Mouse (Mus musculus) CH12.LX (cell line): ENCODE data around the gene Mical3. TPM values are rescaled to one million over a fixed set of nuclear protein-coding genes. Genes with fewer than 3 reads are reported as not detected.
A peak's percentile ranks its signal among the peaks of the same experiment; 100 is the strongest.

Experiments used
- DNase-seq: peaks from one replicate; pipeline ENCODE4 v3.0.0-alpha.2; 2013; ENCODE audit errors: extremely low read depth
- H3K27ac ChIP-seq: 2 replicates; pipeline ENCODE4 v1.5.1; 2012; ENCODE audit warnings: low read depth, mild to moderate bottlenecking, control low read depth, moderate library complexity; ENCODE audit not compliant: insufficient read depth
- H3K27me3 ChIP-seq: replicated peaks from 2 replicates; pipeline ENCODE3; 2012; ENCODE audit warnings: inconsistent platforms
- H3K36me3 ChIP-seq, 2 experiments: replicated peaks in 1 of 2; 2 replicates each; pipeline versions ENCODE3 to v1.6.1; 2012; ENCODE audit warnings: inconsistent platforms in 1 of 2, low read length in 1 of 2, mild to moderate bottlenecking in 1 of 2, mixed read lengths in 1 of 2, moderate library complexity in 1 of 2; ENCODE audit not compliant: control insufficient read depth in 1 of 2, insufficient read depth in 1 of 2
- H3K4me1 ChIP-seq, 2 experiments: 2 replicates each; pipeline ENCODE4 v1.6.1; 2012; ENCODE audit warnings: inconsistent platforms in 1 of 2, moderate library complexity in 1 of 2; ENCODE audit not compliant: insufficient read depth in 2 of 2, control insufficient read depth in 1 of 2
- H3K4me2 ChIP-seq: 2 replicates; pipeline ENCODE4 v1.6.1; 2012; ENCODE audit warnings: low read depth, mild to moderate bottlenecking, control low read depth; ENCODE audit not compliant: poor library complexity, insufficient read depth, severe bottlenecking
- H3K4me3 ChIP-seq, 3 experiments: fragments of 150-350 bp in 1 of 3; sonication (generic) in 1 of 3; replicated peaks in 1 of 3; 2 replicates each; pipeline versions ENCODE3 to v1.5.1; 2011 to 2012; ENCODE audit warnings: low read depth in 2 of 3, low read length in 2 of 3, mild to moderate bottlenecking in 2 of 3, moderate library complexity in 2 of 3, control low read depth in 1 of 3, improper control_type of control experiment in 1 of 3, inconsistent platforms in 1 of 3, mixed read lengths in 1 of 3; ENCODE audit not compliant: poor library complexity in 1 of 3
- H3K79me2 ChIP-seq: replicated peaks from 2 replicates; pipeline ENCODE4 v1.6.1; 2012; ENCODE audit warnings: mild to moderate bottlenecking, moderate library complexity; ENCODE audit not compliant: control insufficient read depth, poor library complexity, insufficient read depth, severe bottlenecking; ENCODE audit errors: extremely low read depth
- H3K9ac ChIP-seq: 2 replicates; pipeline ENCODE4 v1.6.1; 2012; ENCODE audit warnings: low read depth, mild to moderate bottlenecking, control low read depth, moderate library complexity; ENCODE audit not compliant: insufficient read depth
- H3K9me3 ChIP-seq: replicated peaks from 2 replicates; pipeline ENCODE3; 2012; ENCODE audit warnings: low read length, inconsistent platforms, mixed read lengths
- BHLHE40 ChIP-seq: IDR thresholded peaks from 2 replicates; pipeline ENCODE4 v1.6.1; 2011; ENCODE audit warnings: mild to moderate bottlenecking, low read depth, low read length, improper control_type of control experiment
- CHD1 ChIP-seq: IDR thresholded peaks from 2 replicates; pipeline ENCODE4 v1.6.1; 2012; ENCODE audit warnings: low read depth, low read length, improper control_type of control experiment, inconsistent platforms
- ELF1 ChIP-seq: IDR thresholded peaks from 2 replicates; pipeline ENCODE4 v1.6.1; 2014; ENCODE audit warnings: low read depth, mild to moderate bottlenecking, inconsistent platforms, low read length, improper control_type of control experiment
- EP300 ChIP-seq: IDR thresholded peaks from 2 replicates; pipeline ENCODE4 v1.6.1; 2011; ENCODE audit warnings: low read length, improper control_type of control experiment
- ETS1 ChIP-seq: conservative IDR thresholded peaks from 2 replicates; pipeline ENCODE4 v1.6.1; 2012; ENCODE audit warnings: low read depth, mild to moderate bottlenecking, inconsistent platforms, low read length, improper control_type of control experiment, moderate library complexity
- IRF4 ChIP-seq: IDR thresholded peaks from 2 replicates; pipeline ENCODE4 v1.6.1; 2014; ENCODE audit warnings: low read depth, mild to moderate bottlenecking, inconsistent platforms, low read length, improper control_type of control experiment
- JUN ChIP-seq: IDR thresholded peaks from 2 replicates; pipeline ENCODE4 v1.6.1; 2011; ENCODE audit warnings: low read depth, mild to moderate bottlenecking, low read length, improper control_type of control experiment, moderate library complexity; ENCODE audit not compliant: insufficient read depth
- JUND ChIP-seq: conservative IDR thresholded peaks from 2 replicates; pipeline ENCODE4 v1.6.1; 2011; ENCODE audit warnings: low read depth, low read length, improper control_type of control experiment
- KAT2A ChIP-seq: IDR thresholded peaks from 2 replicates; pipeline ENCODE4 v1.6.1; 2012; ENCODE audit warnings: low read length, improper control_type of control experiment, inconsistent platforms; ENCODE audit not compliant: insufficient replicate concordance
- MAFK ChIP-seq: IDR thresholded peaks from 2 replicates; pipeline ENCODE4 v1.6.1; 2011; ENCODE audit warnings: low read length, improper control_type of control experiment; ENCODE audit not compliant: insufficient replicate concordance
- MEF2A ChIP-seq: IDR thresholded peaks from 2 replicates; pipeline ENCODE4 v1.6.1; 2014; ENCODE audit warnings: low read depth, mild to moderate bottlenecking, inconsistent platforms, low read length, improper control_type of control experiment, borderline replicate concordance
- MYC ChIP-seq: IDR thresholded peaks from 2 replicates; pipeline ENCODE4 v1.6.1; 2011; ENCODE audit warnings: low read depth, mild to moderate bottlenecking, improper control_type of control experiment, low read length
- RCOR1 ChIP-seq: conservative IDR thresholded peaks from 2 replicates; pipeline ENCODE4 v1.6.1; 2012; ENCODE audit warnings: low read depth, mild to moderate bottlenecking, inconsistent platforms, low read length, improper control_type of control experiment
- SMC3 ChIP-seq: IDR thresholded peaks from 2 replicates; pipeline ENCODE4 v1.6.1; 2011; ENCODE audit warnings: low read depth, low read length, improper control_type of control experiment
- TCF12 ChIP-seq: IDR thresholded peaks from 2 replicates; pipeline ENCODE4 v1.6.1; 2014; ENCODE audit warnings: low read depth, mild to moderate bottlenecking, inconsistent platforms, low read length, improper control_type of control experiment
- UBTF ChIP-seq: IDR thresholded peaks from 2 replicates; pipeline ENCODE4 v1.6.1; 2012; ENCODE audit warnings: low read depth, mild to moderate bottlenecking, inconsistent platforms, low read length, improper control_type of control experiment, moderate library complexity
- ZKSCAN1 ChIP-seq: IDR thresholded peaks from 2 replicates; pipeline ENCODE4 v1.6.1; 2012; ENCODE audit warnings: low read depth, inconsistent platforms, low read length, improper control_type of control experiment, borderline replicate concordance
- ZMIZ1 ChIP-seq: IDR thresholded peaks from 2 replicates; pipeline ENCODE4 v1.6.1; 2012; ENCODE audit warnings: low read depth, mild to moderate bottlenecking, inconsistent platforms, low read length, improper control_type of control experiment
- ZNF384 ChIP-seq: IDR thresholded peaks from 2 replicates; pipeline ENCODE4 v1.6.1; 2012; ENCODE audit warnings: low read depth, low read length, improper control_type of control experiment, inconsistent platforms
- dilution Hi-C: fragments of 300-500 bp; cut with MboI; formaldehyde crosslinking; loops from 2 replicates; pipeline ENCODE4 v1.14.3; 2020; ENCODE audit warnings: low sequenced_read_pairs; ENCODE audit not compliant: extremely low pct_unique_long_range_greater_than_20kb, extremely low pct_ligation_motif_present
- in situ Hi-C: fragments of 300-500 bp; cut with MboI; formaldehyde crosslinking; loops from 3 replicates; pipeline ENCODE4 v1.14.3; 2019; ENCODE audit warnings: low sequenced_read_pairs, low pct_ligation_motif_present, low pct_unique_long_range_greater_than_20kb, mixed read lengths
- polyA plus RNA-seq: library from polyadenylated mRNA; unstranded; fragments of >175 nt; gene quantifications from 2 replicates; pipeline ENCODE4 v1.2.1, GENCODE M21; 2012; ENCODE audit warnings: low read depth; ENCODE audit not compliant: insufficient read length
- total RNA-seq, 2 experiments: library from RNA; depleted of rRNA; stranded (reverse); fragments of 300-350 nt in 1 of 2; fragments of >200 nt in 1 of 2; gene quantifications; 2 replicates each; pipeline ENCODE4 v1.2.3; 2012 to 2014

The Mical3 gene
- total and polyA plus RNA-seq, 3 experiments: 10.2 to 56.3 (median 26.8) TPM

DNA sequence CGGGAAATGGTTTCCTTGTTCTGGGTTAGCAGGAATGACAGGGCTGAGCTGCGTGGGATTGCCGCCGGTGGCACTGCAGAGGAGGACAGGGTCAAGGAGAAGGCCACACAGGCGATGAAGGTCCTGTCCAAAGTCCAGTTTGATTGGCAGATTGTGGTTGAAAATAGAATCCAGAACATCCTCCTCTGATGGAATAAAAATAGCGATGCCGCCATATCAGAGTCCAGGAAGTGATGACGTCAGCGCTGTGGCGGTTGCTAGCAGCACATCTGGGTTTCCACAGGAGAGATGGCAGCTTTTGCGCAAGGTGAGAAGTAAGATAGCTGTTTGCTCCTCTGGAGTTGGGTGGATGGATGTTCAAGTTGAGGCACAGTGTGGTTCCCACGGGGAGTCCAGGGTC, 198.2 kb downstream of the Mical3 start:
- H3K36me3 ChIP-seq: peaks cover 0 to 22% of the 10 kb centered on the region in 2 experiments
- DNase-seq: no peak
- in situ Hi-C loops: no loop called here
- TF ChIP-seq EP300 (peak; percentile 54), MYC (0 out of 2 replicates have a peak, but pooled peaks have one; percentile 46), ZKSCAN1 (no peak), TCF12 (peak; percentile 55; the same call in 1 of the 2 replicates), SMC3 (no peak; the same call in 1 of the 2 replicates), CHD1 (0 out of 2 replicates have a peak, but pooled peaks have one; percentile 65), ZNF384 (no peak), MAFK (peak; percentile 34; the same call in 1 of the 2 replicates), RCOR1 (no peak), KAT2A (0 out of 2 replicates have a peak, but pooled peaks have one; percentile 30), MEF2A (peak; percentile 74; the same call in 1 of the 2 replicates), ETS1 (peak; percentile 42), JUN (peak; percentile 72; the same call in 1 of the 2 replicates), IRF4 (no peak; the same call in none of the 2 replicates), JUND (peak; percentile 83; the same call in 1 of the 2 replicates), BHLHE40 (no peak), ZMIZ1 (peak; percentile 21; the same call in 1 of the 2 replicates), UBTF (no peak), ELF1 (peak; percentile 81)
- TF ChIP-seq, all 38 proteins: peak for 12
- H3K27me3 ChIP-seq: no peaks in the 10 kb centered on the region
- dilution Hi-C loops: no loop called here
- no peaks in the 10 kb centered on the region for H3K9me3 ChIP-seq
- H3K27ac ChIP-seq: peak overlapping the region; percentile 52
- peak overlapping the region; percentile 24; the same call in 1 of the 2 replicates for H3K9ac ChIP-seq
- H3K4me1 ChIP-seq: peaks cover 71 to 98% of the 10 kb centered on the region in 2 experiments
- H3K4me2 ChIP-seq: peak overlapping the region; percentile 17
- H3K4me3 ChIP-seq: peak overlapping the region in 2 of 3 experiments; percentile 7 to 43
- no peaks in the 10 kb centered on the region for H3K79me2 ChIP-seq
